Mouse (Mus musculus) E14TG2a.4 (cell line): Measurements from ENCODE around the gene Zfp119b.

Experiments
- H3K27me3 ChIP-seq: 2 replicates; pipeline ENCODE4 v1.6.1; 2014; ENCODE audit warnings: low read length, control low read depth; ENCODE audit not compliant: insufficient read depth
- H3K36me3 ChIP-seq: 2 replicates; pipeline ENCODE4 v1.6.1; 2014; ENCODE audit warnings: low read length, control low read depth; ENCODE audit not compliant: insufficient read depth
- H3K4me1 ChIP-seq: replicated peaks from 2 replicates; pipeline ENCODE4 v1.6.1; 2014; ENCODE audit warnings: low read depth, low read length, control low read depth
- H3K4me3 ChIP-seq: replicated peaks from 2 replicates; pipeline ENCODE4 v1.5.1; 2014; ENCODE audit warnings: mild to moderate bottlenecking, low read length
- H3K9me3 ChIP-seq: 2 replicates; pipeline ENCODE4 v1.6.1; 2014; ENCODE audit warnings: low read length, control low read depth
- CTCF ChIP-seq: conservative IDR thresholded peaks from 2 replicates; pipeline ENCODE4 v1.5.1; 2014; ENCODE audit warnings: low read length
- NANOG ChIP-seq: IDR thresholded peaks from 2 replicates; pipeline ENCODE4 v1.6.1; 2014; ENCODE audit warnings: borderline replicate concordance, low read length, mixed read lengths
- POU5F1 ChIP-seq: IDR thresholded peaks from 2 replicates; pipeline ENCODE4 v1.6.1; 2014; ENCODE audit warnings: low read length, borderline replicate concordance

Gene Zfp119b

DNA sequence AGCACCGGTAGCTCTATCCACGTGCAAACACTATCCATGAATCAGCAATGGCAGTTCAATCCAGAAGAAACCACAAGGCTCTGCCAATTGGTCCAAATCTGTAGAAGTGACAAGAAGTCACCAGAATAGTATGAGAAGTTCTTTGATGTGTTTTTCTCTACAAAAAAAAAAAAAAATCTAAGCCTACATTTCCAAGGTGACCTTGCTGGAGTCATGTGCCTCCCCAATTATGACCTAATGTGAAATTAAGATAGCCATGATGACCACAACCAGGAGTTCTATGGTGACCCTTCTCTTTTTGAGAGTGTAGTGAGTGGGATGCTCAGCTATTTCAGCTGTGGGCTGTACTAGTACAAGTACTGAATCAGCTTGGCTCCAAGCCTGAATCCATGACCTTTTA, at the start of gene Zfp119b:
Gene Zfp119b (minus strand): TSS at position 101 of the 400 bp plus-strand sequence.
- Histone ChIP-seq H3K27me3 (no peaks in the 10 kb centered on the region), H3K36me3 (no peaks in the 10 kb centered on the region), H3K4me3 (peak within 1 kb of the TSS; percentile 63), H3K4me1 (peaks cover 63% of the 10 kb centered on the region), H3K9me3 (no peaks in the 10 kb centered on the region)
- no peak for TF ChIP-seq CTCF
- TF ChIP-seq POU5F1, result no peak
- no peak for TF ChIP-seq NANOG

DNA sequence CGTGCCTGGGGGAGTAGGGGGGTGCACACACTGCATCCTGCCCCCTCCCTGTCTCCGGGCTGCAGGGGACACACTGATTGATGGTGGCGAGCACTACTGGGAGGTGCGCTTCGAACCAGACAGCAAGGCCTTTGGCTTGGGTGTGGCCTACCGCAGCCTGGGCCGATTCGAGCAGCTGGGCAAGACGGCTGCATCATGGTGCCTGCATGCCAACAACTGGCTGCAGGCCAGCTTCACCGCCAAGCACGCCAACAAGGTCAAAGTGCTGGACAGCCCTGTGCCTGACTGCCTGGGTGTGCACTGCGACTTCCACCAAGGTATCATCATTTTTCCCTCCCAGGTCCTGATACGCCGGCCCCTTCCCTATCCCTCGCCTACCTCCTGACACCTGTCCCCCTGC, 46.7 kb upstream of the Zfp119b start:
- H3K4me3 ChIP-seq, result peak overlapping the region; percentile 49
- TF ChIP-seq CTCF (no peak), POU5F1 (no peak), NANOG (no peak)

DNA sequence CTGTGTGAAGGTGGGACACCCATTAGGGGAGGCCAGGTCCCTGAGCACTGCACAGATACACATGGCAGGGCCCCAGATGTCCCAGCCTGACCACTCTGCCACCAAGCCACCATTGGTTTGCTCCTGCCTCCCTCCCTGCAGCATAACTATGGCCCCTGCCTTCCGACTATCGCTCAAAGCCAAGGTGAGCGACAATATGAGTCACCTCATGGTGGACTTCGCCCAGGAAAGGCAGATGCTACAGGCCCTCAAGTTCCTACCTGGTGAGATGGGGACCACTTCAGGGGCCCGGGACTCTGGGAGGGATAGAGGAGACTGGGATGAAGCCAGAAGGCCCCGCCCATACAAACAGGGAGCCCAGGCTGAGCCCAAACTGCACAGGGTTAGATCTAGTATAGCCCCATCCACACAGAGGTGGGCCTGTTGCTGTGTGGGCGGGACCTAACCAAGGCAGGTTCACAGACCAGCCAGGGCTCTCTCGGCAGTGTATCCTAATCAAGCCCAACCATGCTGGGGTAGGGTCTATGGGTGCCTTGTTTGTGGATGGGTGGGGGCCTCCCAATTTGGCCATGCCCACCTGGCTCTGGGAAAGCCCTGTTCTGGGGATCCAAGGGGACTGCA, 41.1 kb upstream of the Zfp119b start:
- Histone ChIP-seq H3K36me3 (peaks cover 47% of the 10 kb centered on the region), H3K27me3 (peaks cover 16% of the 10 kb centered on the region), H3K4me3 (peak overlapping the region; percentile 43), H3K4me1 (peaks cover 38% of the 10 kb centered on the region), H3K9me3 (no peaks in the 10 kb centered on the region)
- no peak for TF ChIP-seq CTCF
- no peak for TF ChIP-seq NANOG
- no peak for TF ChIP-seq POU5F1

More for the DNA sequence above, 46.7 kb upstream of the Zfp119b start:
- H3K36me3 ChIP-seq, result peaks cover 53% of the 10 kb centered on the region
- H3K9me3 ChIP-seq, result no peaks in the 10 kb centered on the region
- peaks cover 54% of the 10 kb centered on the region for H3K4me1 ChIP-seq
- H3K27me3 ChIP-seq, result peaks cover 4% of the 10 kb centered on the region; the same call in 1 of the 2 replicates

DNA sequence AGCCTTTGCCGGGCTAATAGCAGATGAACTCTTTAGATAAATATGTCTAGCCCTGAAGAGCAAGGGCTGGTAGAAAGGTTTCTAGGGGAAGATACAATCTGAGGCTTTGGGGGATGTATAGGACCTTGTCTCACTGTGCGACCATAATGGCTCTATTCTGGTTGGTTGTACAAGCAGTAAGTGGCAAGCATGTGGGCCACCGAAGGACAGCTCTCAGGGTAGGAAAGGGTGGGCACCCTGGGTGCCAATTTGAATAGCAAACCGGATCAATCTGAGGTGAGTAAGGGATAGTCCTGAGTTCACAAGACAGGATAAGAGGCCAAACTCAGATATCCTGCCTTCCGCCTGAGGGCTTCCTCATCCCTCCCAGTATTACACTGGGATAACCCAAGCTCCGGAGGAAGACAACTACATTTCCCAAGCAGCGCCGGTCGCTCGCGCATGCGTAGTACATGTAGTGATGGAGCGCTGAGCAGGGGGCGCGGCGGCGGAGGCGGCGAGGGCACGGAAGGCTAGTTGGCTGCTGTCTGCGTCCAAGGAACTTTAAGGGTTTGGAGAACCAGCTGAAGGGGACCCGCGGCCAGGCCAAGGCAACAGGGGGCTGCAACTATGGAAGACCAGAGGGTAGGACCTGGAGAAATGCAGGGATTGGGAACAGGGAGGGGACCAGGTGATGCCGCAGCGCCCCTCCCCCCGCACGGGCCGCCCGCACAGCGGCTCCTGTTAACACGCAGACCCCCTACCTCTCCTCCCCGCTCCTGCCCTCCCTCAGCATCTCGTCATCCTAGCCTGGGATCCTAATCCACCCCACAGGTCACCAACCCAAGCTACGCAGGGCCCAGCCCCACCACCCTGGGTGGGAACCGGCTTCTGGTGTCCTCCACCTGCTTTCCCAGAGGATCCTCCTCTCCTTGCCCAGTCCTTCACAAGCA, 37.0 kb upstream of the Zfp119b start, which contains the start of gene Fsd1:
Gene Fsd1 (plus strand): TSS at position 480 of the 932 bp plus-strand sequence.
- H3K4me1 ChIP-seq, result peaks cover 22% of the 10 kb centered on the region
- TF ChIP-seq POU5F1 (no peak), CTCF (no peak), NANOG (no peak)
- H3K9me3 ChIP-seq, result no peaks in the 10 kb centered on the region
- H3K27me3 ChIP-seq, result peaks cover 22% of the 10 kb centered on the region
- H3K4me3 ChIP-seq, result peak within 1 kb of the TSS; percentile 86
- peaks cover 22% of the 10 kb centered on the region for H3K36me3 ChIP-seq

DNA sequence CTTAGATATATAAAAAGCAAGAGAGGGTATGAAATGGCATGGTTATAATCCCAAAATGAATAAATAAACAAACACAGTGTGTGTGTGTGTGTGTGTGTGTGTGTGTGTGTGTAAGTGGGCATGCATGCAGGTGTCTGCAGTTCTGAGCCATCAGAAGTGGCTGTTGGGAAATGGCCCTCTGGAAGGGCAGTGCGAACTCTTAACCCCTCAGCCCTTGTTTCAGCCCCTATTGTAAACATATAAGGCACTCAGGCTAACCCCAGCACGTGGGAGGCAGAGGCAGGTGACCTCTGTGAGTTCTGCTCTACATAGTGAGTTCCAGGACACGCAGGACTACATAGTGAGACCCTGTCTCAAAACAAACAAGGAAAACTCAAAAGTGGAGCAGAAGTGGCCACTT, 28.0 kb upstream of the Zfp119b start:
- TF ChIP-seq POU5F1, result no peak
- no peak for TF ChIP-seq CTCF
- TF ChIP-seq NANOG, result no peak
- Histone ChIP-seq H3K36me3 (no peaks in the 10 kb centered on the region), H3K27me3 (peaks cover 30% of the 10 kb centered on the region), H3K4me3 (no peak overlapping the region), H3K4me1 (peaks cover 21% of the 10 kb centered on the region), H3K9me3 (no peaks in the 10 kb centered on the region)

DNA sequence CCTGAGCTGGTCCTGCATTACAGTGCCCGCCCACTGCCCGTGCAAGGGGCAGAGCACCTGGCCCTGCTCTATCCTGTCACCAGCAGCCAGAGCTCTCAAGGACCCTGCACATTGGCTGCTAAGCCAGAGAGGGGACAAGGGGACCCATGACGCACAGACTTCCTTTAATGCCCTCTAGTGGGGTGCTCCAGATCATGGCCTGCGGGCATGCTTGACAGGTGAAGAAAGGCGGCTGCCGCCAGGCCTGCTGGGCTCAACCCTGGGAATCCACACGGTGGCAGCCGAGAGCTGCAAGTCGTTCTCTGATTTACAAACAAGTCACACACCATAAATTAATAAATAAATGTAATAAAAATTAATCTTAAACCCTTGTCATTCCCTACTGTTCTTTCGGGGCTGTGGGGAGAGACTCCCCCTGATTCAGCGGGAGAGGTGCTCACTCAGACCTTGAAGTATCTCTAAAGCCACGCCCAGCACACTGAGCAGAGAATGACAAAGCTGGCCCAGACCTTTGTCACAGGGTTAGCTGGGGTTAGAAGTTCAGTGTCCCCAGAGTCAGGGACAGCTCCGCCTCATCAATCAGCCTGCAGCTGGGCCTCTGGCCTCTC, 27.1 kb upstream of the Zfp119b start:
- peaks cover 27% of the 10 kb centered on the region for H3K4me1 ChIP-seq
- 0 out of 2 replicates have a peak overlapping the region, but pooled peaks have one; percentile 37 for H3K4me3 ChIP-seq
- TF ChIP-seq POU5F1 (no peak), NANOG (no peak), CTCF (peak; percentile 79)
- H3K27me3 ChIP-seq, result peaks cover 39% of the 10 kb centered on the region
- no peaks in the 10 kb centered on the region for H3K36me3 ChIP-seq
- H3K9me3 ChIP-seq, result no peaks in the 10 kb centered on the region

DNA sequence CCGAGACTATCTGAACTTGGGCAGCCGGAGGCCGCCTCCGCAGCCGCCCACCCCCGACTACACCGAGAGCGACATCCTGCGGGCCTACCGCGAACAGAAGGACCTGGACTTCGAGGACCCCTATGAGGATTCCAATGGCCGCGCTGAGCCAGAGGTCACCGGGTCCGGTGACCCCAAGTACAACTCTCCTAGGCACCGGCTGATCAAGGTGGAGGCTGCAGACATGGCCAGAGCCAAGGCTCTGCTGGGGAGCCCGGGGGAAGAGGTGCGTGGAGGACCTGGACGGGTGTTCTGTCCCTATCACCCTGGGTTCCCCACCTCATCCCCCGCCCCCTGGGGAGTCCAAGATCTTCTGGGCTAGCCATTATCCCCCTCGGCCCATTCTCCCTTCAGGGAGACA, 22.2 kb upstream of the Zfp119b start:
- TF ChIP-seq POU5F1 (no peak), NANOG (no peak), CTCF (no peak)
- peaks cover 51% of the 10 kb centered on the region for H3K27me3 ChIP-seq
- H3K4me1 ChIP-seq, result peaks cover 42% of the 10 kb centered on the region
- H3K4me3 ChIP-seq, result peak overlapping the region; percentile 79
- no peaks in the 10 kb centered on the region for H3K9me3 ChIP-seq
- peaks cover 23% of the 10 kb centered on the region for H3K36me3 ChIP-seq
